Mouse (Mus musculus): ENCODE data around the gene Lxn. TPM values are rescaled to one million over a fixed set of nuclear protein-coding genes. Genes with fewer than 3 reads are reported as not detected.

Lxn gene
- total RNA-seq (2021) = 1 to 10 TPM; 3.6 to 4.2 TPM
- long read RNA-seq, experiment 1, transcript Lxn-201 (6 exons, 1,112 nt) = major isoform, 8 of 8 reads
- long read RNA-seq, experiment 1, partial matches to known transcripts = 0 of 8 reads
- long read RNA-seq, experiment 1, other reads (novel, unspliced or antisense) = 0 of 8 reads
- long read RNA-seq, experiment 2, partial matches to known transcripts = 0 of 4 reads
- long read RNA-seq, experiment 2, other reads (novel, unspliced or antisense) = 1 of 4 reads

DNA sequence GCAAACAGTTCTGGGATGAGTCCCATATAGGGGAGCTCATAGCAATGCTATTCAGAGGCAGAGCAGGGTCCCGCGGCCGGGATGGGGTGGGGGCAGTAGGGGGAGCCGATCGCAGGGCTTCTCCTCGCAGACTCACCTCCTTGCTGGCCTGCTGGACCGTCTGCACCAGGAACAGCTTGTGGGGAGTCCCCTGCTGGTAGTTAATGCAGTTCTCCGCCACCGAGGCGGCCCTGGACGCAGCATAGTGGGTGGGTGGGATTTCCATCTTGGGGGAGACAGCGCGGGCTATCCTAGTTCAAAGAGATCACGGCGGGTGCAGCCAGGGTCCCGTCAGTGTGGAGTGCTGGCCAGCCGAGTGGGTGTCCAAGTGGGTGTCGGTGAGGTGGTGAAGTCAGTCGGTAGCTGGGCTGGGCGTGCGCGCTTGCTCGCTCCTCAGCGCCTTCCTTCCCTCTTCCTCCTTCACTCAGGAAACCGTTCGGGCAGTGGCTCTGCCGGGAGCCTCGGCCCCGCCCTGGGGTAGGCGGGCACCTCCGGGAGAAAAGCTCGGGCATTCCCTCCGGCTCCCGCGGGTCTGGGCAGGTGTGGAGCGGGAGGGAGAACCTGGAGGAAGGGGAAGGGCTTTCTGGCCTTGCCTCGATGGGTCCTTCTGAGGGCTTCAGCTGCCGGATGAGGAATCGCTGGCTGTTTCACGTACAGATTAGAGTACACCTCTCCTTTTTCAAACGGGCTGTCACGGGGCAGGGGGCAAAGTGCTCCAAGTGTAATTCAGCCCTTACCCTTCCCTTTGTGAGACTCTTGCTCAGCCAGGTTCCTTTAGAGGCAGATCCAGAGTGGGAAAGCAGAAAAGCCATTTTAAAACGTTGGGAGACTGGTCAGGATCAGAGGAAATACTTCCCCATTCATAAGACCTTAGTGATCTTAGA lies at the start of gene Lxn:
Lxn (minus strand) TSS at position 477 of the 923 bp plus-strand sequence.
- DNase-seq = peak; percentile 76 to 80

DNA sequence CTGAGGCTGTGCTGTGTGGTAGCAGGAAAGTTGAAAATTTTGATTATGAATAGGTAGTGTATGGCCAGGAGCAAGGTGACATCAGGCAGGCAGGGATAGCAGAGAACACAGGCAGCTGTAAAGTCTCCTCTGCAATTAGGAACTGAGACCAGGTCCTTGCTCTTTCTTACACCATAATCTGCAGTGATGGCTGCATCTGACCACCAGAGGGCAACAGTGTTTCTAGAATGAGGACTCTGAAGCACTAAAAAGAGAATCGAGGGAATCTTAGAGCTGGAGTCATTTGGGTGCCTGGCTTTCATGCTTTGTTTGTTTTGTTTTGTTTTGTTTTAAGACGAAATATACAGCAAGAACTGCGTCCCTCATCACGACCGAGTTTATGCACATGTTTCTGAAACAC lies 49.1 kb upstream of the Lxn start:
- peak; percentile 71 to 87 for DNase-seq

DNA sequence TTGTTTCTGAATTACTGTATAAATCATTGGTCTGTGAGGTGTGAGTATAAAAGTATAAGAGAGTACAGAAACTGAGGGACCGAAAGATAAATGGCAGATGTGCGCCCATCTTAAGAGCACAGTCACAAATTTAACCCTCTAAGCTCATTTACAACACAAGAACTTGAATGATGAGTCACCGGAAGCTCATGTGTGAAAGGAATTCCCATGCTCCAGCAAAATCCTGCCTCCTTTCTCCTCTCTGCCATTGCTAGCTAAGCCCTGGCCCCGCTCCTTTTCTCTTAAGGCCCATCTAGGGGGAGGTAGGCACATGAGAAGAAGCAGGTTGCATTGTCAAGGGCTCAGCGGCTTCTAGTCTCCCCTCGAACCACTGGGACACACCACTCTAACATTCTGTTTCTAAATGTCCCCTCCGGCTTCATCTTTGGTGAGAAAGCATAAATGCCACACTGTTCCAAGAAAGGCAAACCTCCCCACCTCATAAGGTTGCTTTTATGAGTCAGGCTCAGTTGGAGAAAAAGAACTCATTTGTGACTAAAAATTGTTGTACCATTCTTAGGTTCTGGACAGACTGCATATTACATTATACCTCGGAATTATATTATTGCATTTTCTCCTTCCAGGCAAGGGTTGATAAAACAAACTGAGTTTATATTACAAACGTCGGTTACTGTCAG lies 44.6 kb upstream of the Lxn start:
- DNase-seq = no peak

DNA sequence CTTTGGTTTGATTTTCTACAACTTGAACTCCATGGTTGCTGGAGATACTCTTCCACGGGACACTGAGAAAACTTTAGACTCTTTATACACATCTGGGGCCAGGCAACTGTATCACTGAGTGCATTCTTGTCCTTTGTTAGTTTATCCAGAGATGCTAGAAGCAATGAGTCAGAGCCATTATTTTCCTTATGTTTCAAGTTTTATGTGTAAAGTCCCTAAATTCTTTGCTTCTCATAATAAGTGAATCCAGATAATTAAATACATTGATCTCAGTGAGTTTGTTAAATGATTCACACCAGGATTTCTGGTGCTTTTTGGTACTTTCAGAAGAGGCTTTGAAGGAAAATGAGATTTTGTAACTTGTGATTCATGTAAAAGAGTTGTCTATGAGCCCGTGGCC lies 41.6 kb upstream of the Lxn start:
- DNase-seq = no peak

DNA sequence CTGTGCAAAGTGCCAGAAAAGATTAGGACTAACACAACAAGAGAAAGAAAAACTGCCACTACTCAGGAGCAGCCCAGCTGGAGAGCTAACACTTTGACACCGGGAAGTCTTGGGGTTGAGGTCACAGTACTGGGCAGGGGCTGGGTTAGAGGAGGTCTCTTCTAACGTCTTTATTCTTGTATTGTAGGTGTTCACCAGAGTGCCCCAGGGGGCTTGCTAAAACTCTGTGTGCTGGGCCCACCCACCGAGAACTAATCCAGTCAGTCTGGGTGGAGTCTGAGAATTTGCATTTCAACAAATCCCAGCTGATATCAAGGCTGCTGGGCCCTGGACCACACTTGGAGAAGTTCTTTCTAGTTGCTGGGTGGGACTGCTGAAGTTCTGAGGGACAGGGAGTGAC lies 40.2 kb upstream of the Lxn start:
- no peak for DNase-seq

DNA sequence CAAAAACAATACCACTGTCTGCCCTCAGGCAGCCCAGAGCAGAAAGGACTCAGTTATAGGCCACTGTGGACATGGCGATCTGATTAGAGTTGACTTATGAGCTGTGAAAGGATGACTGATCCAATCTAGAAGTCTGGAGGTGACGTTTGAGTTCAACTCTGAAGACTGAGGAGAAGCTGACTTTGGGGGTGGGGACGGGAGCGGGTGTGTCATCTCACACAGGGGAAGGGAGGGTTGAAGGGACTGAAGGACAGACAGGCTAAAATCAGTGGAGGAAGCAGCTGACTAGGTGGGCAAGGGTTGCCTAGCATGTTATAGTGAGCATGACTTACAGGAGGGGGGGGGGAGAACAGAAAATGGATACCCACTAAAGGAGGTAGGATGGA lies 35.7 kb upstream of the Lxn start:
- no peak for DNase-seq

DNA sequence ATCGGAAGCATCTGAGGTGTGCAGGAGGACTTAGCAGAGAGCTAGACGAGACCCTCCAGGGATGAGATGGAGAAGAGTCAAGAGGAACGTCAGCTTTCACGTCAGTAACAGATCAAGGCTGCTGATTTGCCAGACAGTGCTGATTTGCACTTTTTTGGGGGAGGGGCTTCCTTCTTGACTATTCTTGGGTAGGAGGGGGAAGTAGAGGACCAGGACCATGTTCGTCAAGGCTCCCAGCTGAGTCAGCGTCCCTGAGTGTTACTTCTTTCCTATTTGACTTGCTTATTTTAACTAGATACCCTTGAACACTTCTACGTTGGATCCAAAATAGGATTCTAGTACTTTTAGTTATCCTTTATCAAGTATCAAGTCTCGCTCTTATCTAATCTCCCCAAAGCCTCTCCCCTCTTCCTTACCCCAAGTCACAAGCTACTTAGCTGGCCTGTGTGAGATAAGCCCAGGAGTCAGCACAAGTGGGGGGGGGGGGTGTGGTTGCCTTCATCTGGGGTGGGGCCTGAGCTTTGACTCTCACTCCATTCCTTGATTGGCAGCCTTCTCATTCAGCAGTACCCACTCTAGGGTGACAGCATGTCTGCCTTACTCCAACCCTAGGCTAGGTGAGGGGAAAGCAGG lies 35.2 kb upstream of the Lxn start:
- DNase-seq = no peak

DNA sequence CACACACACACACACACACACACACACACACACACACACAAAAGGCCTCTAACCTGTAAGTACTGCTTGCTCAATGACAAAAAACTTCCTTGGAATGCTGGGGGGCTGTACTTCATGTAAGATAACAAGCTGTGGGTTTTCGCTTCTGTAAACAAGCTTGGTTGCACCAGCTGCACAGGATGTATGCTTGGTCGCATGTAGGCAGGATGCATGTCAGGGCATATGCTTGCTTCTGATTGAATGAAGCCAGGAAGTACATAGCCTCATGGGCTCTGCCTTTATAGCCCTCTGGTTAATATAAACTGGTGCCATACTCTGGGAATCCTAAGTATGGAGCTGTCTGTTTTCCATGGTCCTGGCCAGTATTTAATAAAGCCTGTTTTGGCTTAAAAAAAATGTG lies 34.3 kb upstream of the Lxn start:
- no peak for DNase-seq

DNA sequence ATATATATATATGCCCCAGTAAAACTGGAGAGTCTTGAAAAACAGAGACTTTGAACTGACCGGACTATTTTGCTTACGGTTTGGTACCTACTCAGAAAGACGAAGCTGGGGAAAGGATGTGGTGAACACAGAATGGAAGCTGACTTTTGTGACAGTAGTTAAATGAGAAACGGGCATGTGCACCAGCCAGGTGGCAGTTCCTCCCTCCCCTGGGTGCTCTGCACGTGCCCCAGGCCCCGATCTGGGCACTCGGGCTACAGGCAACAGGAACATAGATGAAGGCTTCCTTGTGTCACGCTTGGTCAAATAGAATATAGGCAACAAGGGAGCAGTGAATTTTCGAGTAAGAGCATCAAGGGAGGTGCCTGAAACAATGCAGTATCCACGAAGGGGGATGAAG lies 32.6 kb upstream of the Lxn start:
- no peak for DNase-seq

DNA sequence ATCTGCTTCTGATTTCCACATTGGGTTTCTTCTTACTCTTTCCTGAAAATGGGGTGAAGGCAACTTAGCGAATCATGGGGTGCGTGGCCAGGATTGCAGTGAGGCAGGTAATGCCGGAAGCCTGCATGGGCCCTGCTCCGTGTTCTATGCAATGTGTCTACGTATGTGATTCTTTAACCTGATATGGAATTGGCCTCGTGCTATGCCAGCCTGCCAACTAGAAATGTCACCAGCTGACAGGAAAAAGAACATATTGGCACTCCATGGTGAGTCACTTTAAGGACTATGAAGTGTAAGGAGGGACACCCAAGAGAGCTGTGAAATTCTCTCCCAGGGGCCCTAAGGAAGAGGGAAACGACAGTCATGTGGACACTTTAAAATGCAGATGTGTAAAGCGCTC lies 29.4 kb upstream of the Lxn start:
- no peak for DNase-seq

DNA sequence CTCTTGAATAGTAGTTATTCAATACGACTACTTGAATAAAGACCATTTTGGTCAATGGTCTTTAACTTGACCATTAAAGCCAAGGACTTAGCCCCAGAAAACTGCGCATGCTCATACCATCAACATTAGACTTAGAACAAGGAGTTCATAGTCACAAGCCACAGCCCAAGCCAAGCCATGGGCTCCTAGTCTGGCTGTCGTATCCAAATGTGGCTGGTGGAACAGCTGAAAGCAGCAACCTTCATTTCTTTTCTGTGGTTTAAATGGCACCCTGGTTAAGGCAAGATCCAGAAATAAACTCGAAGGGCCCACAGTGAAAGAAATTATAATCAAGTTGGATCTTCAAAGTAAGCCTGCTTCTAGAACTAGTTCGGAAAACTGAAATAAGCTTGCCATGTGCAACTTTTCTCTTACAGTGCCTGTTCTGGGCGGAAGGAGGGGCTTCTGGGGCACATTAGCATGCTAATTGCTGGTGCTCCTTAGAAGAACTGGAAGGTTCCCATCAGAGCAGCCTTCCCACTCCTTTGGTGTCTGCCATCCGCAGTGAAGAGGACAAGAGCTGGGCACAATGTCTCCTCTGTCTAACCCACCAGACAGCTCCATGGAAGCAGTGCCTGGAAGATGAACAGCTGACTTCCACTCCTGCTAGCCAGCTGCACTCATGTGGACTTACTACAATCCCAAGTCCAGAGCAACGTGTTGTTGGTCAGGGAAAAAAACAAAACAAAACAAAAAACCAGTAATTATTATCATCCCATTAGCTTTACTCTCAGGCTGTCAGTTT lies 28.6 kb upstream of the Lxn start:
- no peak for DNase-seq

DNA sequence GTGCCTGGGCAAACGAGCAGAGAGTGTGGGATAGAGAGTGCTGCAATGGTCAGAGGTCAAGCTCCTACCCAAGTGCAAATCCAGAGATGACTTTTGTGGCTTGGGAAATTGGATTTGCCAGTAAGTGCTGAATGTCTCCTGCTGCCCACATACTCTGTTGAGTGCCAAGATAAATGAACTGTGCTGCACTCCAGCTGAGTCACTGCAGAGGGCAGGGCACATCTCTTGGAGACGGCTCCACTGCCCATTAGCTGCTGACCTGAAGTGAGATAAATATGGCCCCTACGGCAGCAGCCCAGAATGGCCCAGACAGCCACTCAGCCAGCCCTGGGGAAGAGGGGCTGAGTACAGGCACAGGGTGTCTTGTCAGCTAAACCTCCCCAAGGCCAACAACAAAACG lies 26.4 kb upstream of the Lxn start:
- peak in 1 of 2 experiments; percentile 4 for DNase-seq

DNA sequence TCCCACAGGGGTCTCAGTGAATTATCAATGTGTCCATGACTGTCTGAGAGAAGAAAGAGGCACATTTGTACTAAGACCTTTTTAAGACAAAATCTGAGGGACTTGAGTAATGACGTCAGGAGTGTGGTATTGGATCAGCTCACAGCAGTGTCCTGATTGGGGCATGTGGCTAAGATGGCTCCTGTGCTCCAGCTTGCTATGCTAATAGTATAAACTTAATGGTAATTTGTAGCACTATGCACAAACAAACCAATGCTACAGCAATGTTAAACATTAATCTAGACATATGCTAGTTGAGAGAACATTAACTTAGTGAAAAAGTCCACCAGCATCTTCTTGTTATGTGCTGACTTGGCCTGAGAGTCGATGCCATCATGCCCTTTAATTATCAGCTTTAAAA lies 21.5 kb upstream of the Lxn start:
- DNase-seq = no peak

DNA sequence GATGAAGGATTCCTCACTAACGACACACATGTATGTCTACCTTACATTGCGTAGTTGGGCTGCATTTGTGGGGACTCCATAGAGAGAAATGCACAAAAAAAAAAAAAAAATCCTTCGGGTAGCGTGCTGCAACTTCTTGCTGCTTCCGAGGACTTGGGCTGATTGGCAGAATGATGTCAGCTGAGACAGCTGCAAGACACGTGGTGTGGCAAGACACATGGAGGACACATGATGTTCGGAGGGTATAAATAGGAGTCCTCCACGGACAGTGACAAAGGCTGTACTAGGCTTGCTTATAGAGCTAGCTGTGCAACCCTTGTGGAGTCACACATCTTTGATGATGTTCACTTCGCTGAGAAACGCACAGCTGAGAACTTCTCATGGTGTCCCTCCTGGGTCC lies 18.7 kb upstream of the Lxn start:
- no peak for DNase-seq

DNA sequence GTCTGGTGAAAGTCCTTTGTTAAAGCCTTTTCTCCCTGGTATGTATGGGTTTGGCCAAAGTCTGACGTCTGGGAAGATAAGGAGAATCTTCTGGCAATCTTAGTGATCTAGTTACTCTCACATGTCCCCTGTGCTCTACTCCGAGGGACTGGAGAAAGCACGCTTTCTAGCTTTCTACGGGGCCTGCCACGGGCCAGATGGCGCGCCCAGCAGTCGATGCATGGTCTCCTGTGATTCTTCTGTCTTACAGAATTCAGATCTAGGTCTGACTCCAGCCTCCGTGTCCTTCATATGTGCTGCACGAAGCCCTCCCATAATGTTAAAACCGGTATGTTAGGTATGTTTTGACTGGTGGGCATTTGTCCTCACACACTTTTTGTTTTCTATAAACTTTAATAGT lies 16.1 kb upstream of the Lxn start:
- no peak for DNase-seq

DNA sequence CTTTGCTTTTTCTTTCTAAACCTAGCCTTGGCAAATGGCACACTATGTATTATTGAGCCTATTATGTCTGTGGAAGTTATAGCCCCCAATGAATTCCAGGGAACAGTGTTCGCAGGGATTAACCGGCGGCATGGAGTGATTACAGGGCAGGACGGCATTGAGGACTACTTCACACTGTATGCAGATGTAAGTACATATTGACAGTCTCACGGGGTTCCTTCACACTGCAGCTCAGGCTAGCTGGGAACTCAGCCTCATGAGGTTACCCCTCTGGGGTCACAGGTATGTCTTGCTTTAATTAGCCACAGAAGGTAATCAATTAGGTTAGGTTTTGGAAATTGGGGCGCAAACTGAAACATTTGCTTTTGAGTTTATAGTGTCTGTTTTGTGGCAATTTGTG lies 9.7 kb upstream of the Lxn start:
- DNase-seq = no peak

DNA sequence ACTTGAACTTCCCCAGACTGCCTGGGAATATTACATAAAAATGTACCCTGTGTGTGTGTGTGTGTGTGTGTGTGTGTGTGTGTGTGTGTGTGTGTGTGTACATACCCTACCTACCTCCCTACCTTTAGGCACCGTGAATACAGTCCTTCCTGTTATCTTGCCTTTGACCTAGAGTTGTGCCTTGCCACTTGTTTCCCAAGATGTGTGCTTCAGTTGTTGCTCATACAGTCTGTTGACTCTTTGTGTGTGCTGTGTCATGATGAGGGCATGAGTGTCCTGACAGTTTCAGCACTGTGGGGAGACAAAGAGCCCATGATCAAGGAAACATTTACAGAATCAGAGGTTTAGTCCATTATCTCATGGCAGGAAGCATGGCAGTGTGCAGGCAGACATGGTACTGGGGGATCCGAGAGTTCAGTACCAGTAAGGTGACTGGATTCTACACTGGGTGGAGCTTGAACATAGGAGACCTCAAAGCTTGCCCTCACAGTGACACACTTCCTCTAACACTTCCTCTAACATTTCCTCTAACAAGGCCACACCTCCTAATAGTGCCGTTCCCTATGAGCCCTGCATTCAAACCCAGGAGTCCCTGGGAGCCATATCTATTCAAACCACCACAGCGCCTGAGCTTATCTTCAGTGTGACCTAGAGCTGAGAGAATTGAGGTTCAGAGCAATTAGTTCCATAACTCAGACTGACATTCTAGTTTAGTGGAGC lies 7.8 kb upstream of the Lxn start:
- no peak for DNase-seq

DNA sequence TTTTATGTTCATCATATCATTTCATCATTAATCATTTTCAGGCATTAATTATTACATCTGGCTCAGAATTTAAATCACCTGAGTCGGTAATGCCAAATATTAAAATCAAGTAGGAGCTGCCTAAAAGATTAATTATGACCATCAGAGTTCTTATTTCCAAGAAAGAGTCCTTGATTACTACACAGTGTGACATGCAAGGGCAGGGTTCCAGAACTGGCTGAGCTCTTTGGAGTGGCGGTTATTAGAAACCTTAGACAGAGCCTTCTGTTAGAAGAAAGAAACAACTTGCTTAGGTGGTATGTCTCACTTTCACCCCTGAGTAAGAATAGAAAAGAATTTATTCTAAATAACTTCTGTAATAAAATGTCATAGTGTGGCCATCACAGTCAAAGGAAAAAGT lies 3.6 kb upstream of the Lxn start:
- DNase-seq = no peak

DNA sequence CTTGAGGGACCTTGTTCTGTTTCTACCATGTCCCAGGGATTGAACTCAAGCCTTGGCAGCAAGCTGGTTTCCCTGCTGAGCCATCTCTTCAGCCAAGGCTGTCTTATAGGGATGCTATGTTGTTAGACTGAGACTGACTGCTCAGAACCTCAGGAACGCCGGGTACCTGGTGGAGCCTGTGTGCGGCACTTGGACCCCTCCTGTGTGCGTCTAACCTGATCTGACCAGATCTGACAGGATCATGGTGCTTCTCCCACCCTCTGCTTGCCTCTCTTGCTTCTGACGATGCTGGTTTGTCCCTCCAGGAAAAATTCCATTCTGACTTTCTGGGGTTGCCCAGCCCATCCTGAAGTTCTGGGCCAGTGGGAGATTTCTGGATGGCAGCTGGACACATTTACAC lies 2.9 kb upstream of the Lxn start:
- DNase-seq = no peak

DNA sequence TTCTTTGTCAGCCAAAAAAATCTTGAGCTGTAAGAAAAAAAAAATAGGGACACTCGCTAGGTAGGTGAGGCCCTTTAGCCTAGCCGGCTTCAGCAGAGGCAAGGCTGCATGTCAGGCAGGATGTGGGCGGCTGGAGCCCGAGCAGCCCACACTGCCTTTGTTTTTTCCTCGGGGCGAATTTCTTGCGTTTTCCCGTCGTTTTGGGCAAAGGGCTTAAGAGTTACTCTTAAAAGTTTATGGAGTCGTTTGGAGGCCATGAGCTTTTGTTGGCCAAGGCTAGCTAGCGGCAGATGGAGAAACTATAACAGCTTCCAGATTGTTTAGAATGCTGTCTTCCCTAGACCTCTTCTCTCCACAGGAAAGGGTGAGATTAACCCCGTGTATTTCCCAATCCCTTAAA lies 725 bp downstream of the Lxn start:
- no peak for DNase-seq

DNA sequence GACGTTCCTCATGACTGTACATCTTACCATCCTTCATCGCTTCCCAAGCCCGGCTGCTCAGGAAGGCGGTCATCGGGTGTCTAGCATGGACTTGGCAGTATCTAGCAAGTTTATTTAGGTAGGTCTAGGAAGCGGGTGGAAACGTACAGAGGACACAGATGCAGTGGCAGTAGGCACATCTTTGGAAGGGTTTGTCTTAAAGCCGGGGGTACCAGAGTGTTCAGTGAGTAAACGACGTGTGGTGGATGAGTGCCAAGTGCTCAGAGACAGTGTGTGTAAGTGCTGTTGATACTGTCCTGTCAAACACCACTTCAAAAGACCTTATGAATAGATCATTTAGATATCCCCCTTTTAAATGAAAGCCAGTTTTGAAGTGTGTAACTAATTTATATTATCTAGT lies 1.1 kb downstream of the Lxn start:
- no peak for DNase-seq
